Mouse (Mus musculus): Measurements from ENCODE around the gene Pet100.

The Pet100 gene

GRCm38 (mm10) chr8:3625445-3625844, 4.1 kb downstream of the Pet100 start, which contains the start of gene Pcp2:
Pcp2 (minus strand) TSS chr8:3625545.
- in situ Hi-C loops (cut with MboI, MseI), result loop anchor here in 1 of 2 experiments (10.0 kb wide), 1 partner anchor 121 kb away; the partner anchor contains the start of gene Mcoln1

GRCm38 (mm10) chr8:3626971-3627370, 5.6 kb downstream of the Pet100 start:
- in situ Hi-C loops (cut with MboI, MseI), result loop anchor here in 1 of 2 experiments (10.0 kb wide), 1 partner anchor 122 kb away; the partner anchor contains the start of gene Mcoln1

DNA sequence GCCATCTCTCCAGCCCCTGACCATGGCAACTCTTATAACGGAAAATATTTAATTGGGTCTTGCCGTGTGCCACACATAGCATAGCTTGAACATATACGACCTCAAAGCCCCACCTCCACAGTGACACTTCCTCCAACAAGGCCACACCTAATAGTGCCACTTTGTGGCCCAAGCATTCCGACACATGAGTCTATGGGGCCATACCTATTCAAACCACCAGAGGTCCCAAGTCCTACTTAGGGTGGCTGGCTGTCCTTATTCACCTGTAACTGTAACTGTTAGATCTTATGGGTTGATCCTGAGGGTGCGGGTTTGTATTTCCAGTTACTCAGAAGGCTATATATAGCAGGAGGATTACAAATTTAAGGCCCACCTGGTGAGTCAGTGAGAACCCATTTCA, 6.7 kb downstream of the Pet100 start:
- in situ Hi-C loops (cut with MboI, MseI), result loop anchor here in 1 of 2 experiments (10.0 kb wide), 1 partner anchor 123 kb away; the partner anchor contains the start of gene Mcoln1

- in situ Hi-C loops (cut with MboI, MseI), result loop anchor here (5.0 to 10.0 kb wide), 4 partner anchors 41 to 1044 kb away; partner anchors contain the start of genes Evi5l (in 1 of the 2), Fcor (in 1 of the 2), Gm49320 (in 1 of the 2) and Map2k7 (in 1 of the 2)
These were observed 9.5 kb downstream of the Pet100 start, which contains the start of gene Stxbp2 for GRCm38 (mm10) chr8:3630647-3631477. Stxbp2 (plus strand) TSS chr8:3630955.

DNA sequence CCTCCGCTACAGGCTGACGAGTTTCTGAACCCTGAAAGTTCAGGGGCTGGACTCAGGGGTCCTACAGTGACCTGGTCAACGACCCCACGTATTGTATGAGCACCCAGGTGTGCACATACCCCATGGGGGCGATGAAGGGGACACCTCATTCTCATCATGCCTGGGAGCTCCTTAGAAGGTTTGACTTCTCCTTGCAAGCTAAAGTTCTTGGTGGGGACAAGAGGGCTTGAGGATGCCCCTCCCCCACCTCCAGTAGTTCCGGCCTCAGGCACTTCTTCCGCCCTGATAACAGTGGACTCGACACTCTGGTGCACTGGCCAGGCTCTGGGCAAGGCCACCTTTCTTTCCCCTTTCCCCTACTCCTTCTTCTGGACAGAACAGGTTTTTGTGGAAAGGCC, 10.1 kb downstream of the Pet100 start:
- in situ Hi-C loops (cut with MboI, MseI), result loop anchor here (5.0 to 10.0 kb wide), 4 partner anchors 41 to 1043 kb away; partner anchors contain the start of genes Evi5l (in 1 of the 2), Fcor (in 1 of the 2), Gm49320 (in 1 of the 2) and Map2k7 (in 1 of the 2)

DNA sequence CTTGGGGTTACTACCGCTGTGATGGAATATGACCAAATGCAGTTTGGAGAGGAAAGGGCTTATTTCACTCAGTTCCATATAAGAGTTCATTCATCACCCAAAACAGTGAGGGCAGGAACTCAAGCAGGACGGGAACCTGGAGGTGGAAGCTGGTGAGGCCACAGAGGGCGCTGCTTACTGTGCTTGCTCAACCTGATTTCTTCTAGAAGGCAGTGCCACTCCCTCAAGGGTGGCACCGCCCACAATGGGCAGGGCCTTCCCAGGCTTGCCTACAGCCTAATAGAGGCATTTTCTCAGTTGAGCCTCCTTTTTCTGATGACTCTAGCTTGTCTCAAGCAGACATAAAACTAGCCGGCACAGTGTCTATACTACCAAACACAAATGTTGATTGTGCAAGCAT, 24.5 kb downstream of the Pet100 start:
- in situ Hi-C loops (cut with MboI, MseI), result no loop called here

DNA sequence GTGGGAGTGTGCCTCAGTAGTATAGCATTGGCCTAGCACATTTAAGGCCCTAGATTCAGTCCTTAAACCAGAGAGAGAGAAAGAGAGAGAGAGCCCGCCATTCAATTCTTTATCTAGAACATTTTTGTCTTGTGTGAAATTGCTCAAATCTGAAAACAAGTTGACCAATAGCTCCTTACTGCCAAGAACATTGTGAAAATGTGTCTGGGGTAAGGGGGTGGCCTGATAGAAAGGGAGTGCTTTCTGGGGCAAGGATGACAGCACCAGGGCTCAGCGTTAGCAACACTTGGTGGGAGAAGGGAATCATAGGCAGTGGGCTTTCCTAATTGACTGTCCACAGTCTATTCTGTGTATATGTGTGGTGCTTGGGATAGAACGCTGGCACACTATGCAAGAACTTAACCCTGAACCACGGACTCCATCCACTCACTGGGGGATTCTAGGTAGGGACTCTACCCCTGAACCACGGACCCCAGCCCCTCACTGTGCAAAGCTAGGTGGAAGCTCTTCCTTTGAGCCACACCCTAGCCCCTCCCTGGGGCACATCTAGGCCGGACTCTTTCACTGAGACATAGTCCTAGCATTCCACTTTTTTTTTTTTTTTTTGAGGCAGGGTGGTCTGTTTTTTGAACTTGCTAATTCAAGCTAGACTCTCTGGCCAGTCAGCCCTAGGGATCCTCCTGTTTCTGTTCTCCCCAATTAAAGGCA, 25.6 kb downstream of the Pet100 start:
- in situ Hi-C loops (cut with MboI, MseI), result no loop called here

GRCm38 (mm10) chr8:3647561-3647960, 26.2 kb downstream of the Pet100 start:
- in situ Hi-C loops (cut with MboI, MseI), result no loop called here

GRCm38 (mm10) chr8:3648268-3648667, 26.9 kb downstream of the Pet100 start:
- in situ Hi-C loops (cut with MboI, MseI), result no loop called here

GRCm38 (mm10) chr8:3648990-3649389, 27.6 kb downstream of the Pet100 start:
- in situ Hi-C loops (cut with MboI, MseI), result no loop called here

DNA sequence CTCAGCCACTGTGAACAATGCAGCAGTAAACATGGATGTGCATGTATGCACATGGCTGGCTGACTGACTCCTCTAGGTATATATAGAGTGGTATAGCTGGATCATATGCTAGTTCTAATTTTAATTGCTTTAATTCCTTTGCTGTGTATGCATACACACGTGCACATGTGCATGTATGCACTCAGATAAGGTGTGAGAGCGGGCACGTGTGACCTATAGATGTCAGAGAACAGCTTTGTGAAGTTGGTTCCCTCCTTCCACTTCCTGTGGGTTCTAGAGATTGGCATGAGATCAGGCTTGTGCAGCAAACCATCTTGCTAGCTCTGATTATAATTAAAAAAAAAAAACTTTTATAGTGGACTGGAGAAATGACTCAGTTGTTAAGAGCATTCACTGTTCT, 31.5 kb downstream of the Pet100 start:
- in situ Hi-C loops (cut with MboI, MseI), result no loop called here

GRCm38 (mm10) chr8:3654726-3655508, 33.6 kb downstream of the Pet100 start:
- in situ Hi-C loops (cut with MboI, MseI), result no loop called here

DNA sequence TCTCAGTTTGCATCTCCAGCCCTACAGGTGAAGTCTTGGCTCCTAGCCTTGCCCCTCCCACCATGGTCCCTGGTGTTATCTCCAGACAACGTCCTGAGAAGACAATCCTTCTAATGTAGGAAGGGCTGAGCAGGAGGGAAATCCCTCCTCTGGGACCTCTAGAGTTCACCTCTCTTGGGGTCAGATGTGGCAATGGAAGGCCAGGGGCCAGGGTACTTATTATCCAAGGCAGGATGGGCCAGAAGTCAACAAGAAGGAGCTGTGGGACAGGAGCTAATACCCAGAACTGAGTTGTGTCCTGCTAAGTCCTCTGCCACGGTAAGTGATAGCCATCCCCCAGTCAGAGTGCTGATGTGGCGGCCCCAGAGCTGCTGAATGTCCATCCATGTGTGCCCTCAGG, 34.2 kb downstream of the Pet100 start, which contains the start of gene Retn:
Gene Retn, plus strand, starts transcription at position 245 of the 400 bp plus-strand sequence.
- in situ Hi-C loops (cut with MboI, MseI), result no loop called here

DNA sequence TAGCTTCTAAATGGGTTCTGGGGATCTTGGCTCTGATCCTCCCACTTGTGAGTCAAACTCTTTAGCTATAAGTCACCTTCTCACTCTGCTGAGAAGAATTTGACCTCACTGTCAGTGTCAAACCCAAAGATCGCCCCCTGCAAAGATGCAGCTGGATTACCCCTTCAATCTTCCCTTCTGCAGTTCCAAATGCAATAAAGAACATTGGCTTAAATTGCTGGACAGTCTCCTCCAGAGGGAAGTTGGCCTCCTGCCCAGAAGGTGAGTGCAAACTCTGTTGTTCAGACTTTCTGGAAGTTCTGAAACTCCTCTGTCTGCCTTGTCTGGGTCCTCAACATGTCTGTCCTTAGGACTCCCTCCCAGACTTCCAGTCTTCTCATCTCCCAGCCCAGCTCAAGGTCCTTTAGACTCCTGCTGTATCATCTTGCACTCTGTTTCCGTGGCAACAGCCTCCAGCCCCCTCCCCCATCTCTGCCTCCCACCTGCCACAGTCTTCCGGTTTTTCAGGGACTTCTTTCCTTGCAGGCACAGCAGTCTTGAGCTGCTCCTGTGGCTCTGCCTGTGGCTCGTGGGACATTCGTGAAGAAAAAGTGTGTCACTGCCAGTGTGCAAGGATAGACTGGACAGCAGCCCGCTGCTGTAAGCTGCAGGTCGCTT, 35.5 kb downstream of the Pet100 start:
- in situ Hi-C loops (cut with MboI, MseI), result no loop called here

- in situ Hi-C loops (cut with MboI, MseI), result loop anchor here in 1 of 2 experiments (5.0 kb wide), 1 partner anchor 389 kb away; no protein-coding TSS in a partner anchor
These were observed 39.5 kb downstream of the Pet100 start for GRCm38 (mm10) chr8:3660889-3661288.

DNA sequence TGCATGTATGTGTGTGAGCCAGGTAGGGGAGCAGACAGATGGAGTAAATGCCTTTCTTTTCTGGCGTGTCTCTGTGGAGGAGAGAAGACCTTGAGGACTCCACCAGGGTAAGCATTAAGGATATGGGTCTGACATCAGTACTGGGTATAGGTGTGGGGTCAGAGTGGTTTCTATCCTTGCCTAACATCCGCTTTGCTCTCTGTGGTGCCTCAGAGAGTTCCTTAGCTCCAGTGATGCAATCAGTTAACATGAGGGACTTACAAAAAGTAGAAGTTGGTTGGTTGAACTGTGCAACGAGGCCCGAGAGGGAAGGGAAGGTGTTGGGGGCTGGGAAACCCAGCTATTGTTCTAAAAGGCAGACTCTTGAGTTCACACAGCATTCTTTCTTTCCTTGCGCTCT, 43.1 kb downstream of the Pet100 start:
- in situ Hi-C loops (cut with MboI, MseI), result loop anchor here in 1 of 2 experiments (5.0 kb wide), 1 partner anchor 392 kb away; no protein-coding TSS in a partner anchor

DNA sequence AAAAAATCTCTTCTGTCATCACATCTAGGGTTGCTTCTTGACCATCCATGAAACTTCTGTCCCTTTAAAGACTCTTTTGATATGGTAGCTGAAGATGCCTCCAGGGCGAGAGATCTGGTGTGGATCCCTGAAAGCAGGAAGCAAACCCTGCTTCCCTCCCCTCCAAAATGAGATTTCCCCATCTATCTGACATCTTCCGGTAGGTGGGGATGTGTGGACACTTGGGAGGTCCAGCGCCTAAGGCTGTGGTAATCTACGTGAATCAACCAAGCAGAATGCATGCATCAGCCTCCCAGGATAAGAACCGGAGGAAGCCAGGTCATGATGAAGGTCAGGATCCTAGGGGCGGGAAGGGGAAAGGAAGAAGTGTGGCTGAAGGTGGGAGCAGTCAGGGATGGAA, 44.2 kb downstream of the Pet100 start, which contains the start of gene Mcemp1:
Gene Mcemp1, plus strand, starts transcription at position 248 of the 400 bp plus-strand sequence.
- in situ Hi-C loops (cut with MboI, MseI), result no loop called here

DNA sequence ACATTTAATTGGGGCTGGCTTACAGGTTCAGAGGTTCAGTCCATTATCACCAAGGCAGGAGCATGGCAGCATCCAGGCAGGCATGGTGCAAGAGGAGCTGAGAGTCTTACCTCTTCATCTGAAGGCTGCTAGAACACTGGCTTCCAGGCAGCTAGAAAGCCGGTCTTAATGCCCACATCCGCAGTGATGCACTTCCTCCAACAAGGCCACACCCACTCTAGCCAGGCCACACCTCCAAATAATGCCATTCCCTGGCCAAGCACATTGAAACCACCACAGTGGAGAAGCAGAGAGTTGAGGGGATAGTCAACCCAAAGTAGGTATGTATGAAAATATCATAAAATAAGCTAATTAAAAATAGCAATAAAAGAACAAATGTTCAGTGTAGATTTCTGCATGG, 49.0 kb downstream of the Pet100 start:
- in situ Hi-C loops (cut with MboI, MseI), result loop anchor here (5.0 kb wide), 3 partner anchors 33 to 203 kb away; partner anchors contain the start of genes Pex11g (in 1 of the 2) and Stxbp2 (in 1 of the 2)

DNA sequence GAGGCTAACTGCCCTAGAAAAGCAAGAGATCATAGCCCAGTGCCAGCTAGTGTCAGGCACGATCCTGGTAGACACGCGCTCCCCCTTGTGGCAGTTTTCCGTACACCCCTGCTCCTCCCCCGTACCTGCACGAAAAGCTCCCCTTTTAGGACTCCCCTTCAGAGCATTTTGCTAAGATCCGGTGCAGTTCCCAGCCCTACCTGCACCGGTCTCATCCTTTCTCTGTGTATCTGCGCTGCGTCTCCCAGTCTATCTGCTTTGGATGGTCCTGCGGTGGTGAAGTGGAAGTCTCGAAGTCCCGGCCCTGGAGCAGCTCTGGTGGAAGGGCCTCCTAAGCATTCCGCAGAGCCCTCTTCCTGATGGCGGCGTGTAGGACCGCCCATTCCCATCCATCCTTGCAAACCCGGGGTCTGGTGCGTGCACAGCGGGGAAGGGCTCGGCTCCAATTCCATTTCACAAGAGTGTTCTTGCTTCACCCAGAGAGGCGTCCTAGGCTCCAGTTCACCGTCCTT, 50.7 kb downstream of the Pet100 start, which contains the start of gene Fcor:
Gene Fcor, minus strand, starts transcription at position 383 of the 512 bp plus-strand sequence.
- in situ Hi-C loops (cut with MboI, MseI), result loop anchor here (5.0 kb wide), 3 partner anchors 35 to 205 kb away; partner anchors contain the start of genes Pex11g (in 1 of the 2) and Stxbp2 (in 1 of the 2)
